Mouse (Mus musculus): Measurements from ENCODE around the gene Icam2. TPM values are rescaled to one million over a fixed set of nuclear protein-coding genes. Genes with fewer than 3 reads are reported as not detected.
"Not testable (repeated sequence)": the region's sequence is repeated elsewhere in the genome, so short reads cannot be mapped to it uniquely, and the experiment has no call there.

Gene Icam2
- polyA plus RNA-seq, 1 experiment from 2014 or later = 76.7 TPM

DNA sequence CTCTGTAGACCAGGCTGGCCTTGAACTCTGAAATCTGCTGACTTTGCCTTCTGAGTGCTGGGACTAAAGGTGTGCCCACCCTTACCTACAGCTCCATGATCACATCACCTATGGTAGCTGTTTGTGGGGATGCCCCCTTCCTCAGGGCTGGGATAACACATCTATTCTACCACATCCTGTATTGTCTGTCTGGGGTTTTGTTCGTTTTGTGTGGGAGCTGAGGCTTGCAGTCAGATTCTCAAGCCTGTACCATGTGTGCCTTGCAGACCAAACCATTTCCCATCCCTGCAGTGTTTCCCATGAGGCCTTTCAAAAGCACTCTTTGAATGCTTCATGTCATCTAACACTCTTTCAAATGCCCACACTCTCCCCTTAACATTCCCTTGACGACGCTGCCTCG is 35.9 kb downstream of the Icam2 start:
- no peaks in the 10 kb centered on the region for H3K36me3 ChIP-seq (ENCODE audit: insufficient read depth)
- no peaks in the 10 kb centered on the region for H3K27me3 ChIP-seq (ENCODE audit: insufficient read depth, low read length)
- H3K9ac ChIP-seq = no peak overlapping the region
- 38% methylated on average over 4 of the region's 4 CpGs for WGBS
- H3K4me2 ChIP-seq = no peak overlapping the region
- ATAC-seq (ENCODE audit: insufficient read depth) = no peak
- TF ChIP-seq CTCF (IDR thresholded peaks at IDR 0.05; ENCODE audit: low read depth) = no peak
- H3K4me1 ChIP-seq (ENCODE audit: insufficient read depth) = no peaks in the 10 kb centered on the region
- DNase-seq = no peak
- no peak overlapping the region for H3K4me3 ChIP-seq (ENCODE audit: low read depth, low read length)
- H3K27ac ChIP-seq (ENCODE audit: low read depth) = no peak overlapping the region
- no peaks in the 10 kb centered on the region for H3K9me3 ChIP-seq (ENCODE audit: low read depth, low read length)

DNA sequence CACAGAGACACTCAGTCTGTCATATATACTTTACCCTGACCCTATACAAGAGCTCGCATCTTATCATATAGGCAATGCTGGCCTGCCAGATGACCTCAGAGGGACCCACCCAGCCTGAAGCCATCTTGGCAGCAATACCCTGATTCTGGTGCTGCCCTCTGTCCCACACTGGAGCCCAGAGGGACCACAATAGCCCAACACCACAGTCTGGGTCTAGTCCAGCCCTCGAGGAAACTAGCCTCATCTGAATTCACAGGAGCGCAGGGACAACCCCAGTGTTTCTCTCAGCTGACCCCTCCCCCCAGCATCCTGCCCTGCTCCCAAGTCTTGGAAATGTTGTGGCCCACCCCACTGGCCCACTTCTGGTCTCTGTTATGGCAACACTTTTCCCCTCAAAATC is 36.6 kb downstream of the Icam2 start:
- Histone ChIP-seq H3K27ac (ENCODE audit: low read depth) (no peak overlapping the region), H3K9me3 (ENCODE audit: low read depth, low read length) (no peaks in the 10 kb centered on the region), H3K9ac (no peak overlapping the region), H3K4me3 (ENCODE audit: low read depth, low read length) (no peak overlapping the region), H3K36me3 (ENCODE audit: insufficient read depth) (no peaks in the 10 kb centered on the region), H3K27me3 (ENCODE audit: insufficient read depth, low read length) (no peaks in the 10 kb centered on the region), H3K4me1 (ENCODE audit: insufficient read depth) (no peaks in the 10 kb centered on the region), H3K4me2 (no peak overlapping the region)
- ATAC-seq (ENCODE audit: insufficient read depth) = no peak
- TF ChIP-seq CTCF (IDR thresholded peaks at IDR 0.05; ENCODE audit: low read depth) = no peak
- WGBS = 48% methylated on average over 3 of the region's 3 CpGs
- DNase-seq = no peak

DNA sequence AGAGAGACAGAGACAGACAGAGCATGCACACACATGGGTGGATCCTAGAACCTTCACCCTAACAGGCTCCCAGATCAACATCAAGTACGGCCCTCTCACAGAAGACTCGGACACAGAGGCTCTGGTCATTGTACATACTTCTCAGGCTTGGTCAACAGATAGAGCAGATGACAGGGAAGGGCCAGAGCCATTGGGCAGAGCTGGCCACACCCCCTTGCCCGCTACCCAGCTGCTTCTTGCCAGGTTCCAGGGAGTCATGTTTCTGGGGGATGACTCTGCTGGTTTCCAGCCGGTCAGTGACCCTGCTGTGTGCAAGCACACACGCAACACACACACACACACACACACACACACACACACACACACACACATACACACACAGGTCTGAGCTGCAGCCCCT is 37.0 kb downstream of the Icam2 start:
- H3K4me2 ChIP-seq = no peak overlapping the region
- no peaks in the 10 kb centered on the region for H3K4me1 ChIP-seq (ENCODE audit: insufficient read depth)
- H3K9ac ChIP-seq = no peak overlapping the region
- no peaks in the 10 kb centered on the region for H3K27me3 ChIP-seq (ENCODE audit: insufficient read depth, low read length)
- DNase-seq = no peak
- 38% methylated on average over 5 of the region's 5 CpGs for WGBS
- no peak for TF ChIP-seq CTCF (IDR thresholded peaks at IDR 0.05; ENCODE audit: low read depth)
- no peaks in the 10 kb centered on the region for H3K9me3 ChIP-seq (ENCODE audit: low read depth, low read length)
- no peak overlapping the region for H3K27ac ChIP-seq (ENCODE audit: low read depth)
- H3K36me3 ChIP-seq (ENCODE audit: insufficient read depth) = no peaks in the 10 kb centered on the region
- H3K4me3 ChIP-seq (ENCODE audit: low read depth, low read length) = no peak overlapping the region
- no peak; the same call in 1 of the 2 replicates for ATAC-seq (ENCODE audit: insufficient read depth)

DNA sequence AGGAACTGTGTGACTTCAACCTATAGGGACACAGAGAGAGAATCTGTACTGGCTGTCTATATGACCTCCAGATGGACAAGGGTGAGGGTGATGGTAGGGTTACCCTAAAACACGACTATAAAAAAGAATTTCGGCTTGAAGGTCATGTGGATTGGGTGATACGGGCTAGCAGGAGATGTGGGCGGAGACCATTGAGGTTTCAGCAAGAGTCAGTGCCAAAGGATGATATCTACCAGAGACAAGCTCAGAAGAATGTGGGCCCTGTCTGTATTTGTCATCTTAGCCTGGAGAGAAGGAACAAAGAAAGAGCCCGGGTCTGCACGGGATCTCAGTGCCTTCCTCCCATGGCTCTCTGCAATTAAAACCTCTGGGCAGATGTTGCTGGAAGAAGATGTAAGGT is 38.1 kb downstream of the Icam2 start:
- Histone ChIP-seq H3K9ac (no peak overlapping the region), H3K36me3 (ENCODE audit: insufficient read depth) (no peaks in the 10 kb centered on the region), H3K4me2 (no peak overlapping the region), H3K4me1 (ENCODE audit: insufficient read depth) (no peaks in the 10 kb centered on the region), H3K27ac (ENCODE audit: low read depth) (no peak overlapping the region), H3K4me3 (ENCODE audit: low read depth, low read length) (no peak overlapping the region), H3K27me3 (ENCODE audit: insufficient read depth, low read length) (no peaks in the 10 kb centered on the region), H3K9me3 (ENCODE audit: low read depth, low read length) (no peaks in the 10 kb centered on the region)
- WGBS = 74% methylated on average over 6 of the region's 6 CpGs
- no peak for ATAC-seq (ENCODE audit: insufficient read depth)
- no peak for DNase-seq
- no peak for TF ChIP-seq CTCF (IDR thresholded peaks at IDR 0.05; ENCODE audit: low read depth)

DNA sequence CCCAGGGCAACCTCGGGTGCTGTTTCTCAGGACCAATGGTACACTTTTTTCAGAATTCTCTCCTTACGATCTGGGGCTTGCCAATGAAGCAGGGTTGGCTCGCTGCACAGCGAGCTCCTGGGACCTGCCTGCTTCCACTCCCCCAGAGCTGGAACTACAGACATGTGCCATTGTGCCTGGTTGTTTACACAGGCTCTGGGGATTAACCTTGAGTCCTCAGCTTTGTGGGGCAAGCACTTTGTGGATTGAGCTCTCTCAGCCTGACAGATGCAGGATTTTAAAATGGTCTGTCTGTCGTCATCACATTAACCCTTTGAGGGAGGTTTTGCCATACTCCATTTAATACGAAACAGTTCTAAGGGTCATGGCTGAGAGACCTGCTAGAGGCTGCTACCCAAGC is 43.0 kb downstream of the Icam2 start:
- WGBS = 41% methylated on average over 6 of the region's 6 CpGs
- Histone ChIP-seq H3K9me3 (ENCODE audit: low read depth, low read length) (no peaks in the 10 kb centered on the region), H3K4me3 (ENCODE audit: low read depth, low read length) (no peak overlapping the region), H3K9ac (no peak overlapping the region), H3K4me2 (no peak overlapping the region), H3K36me3 (ENCODE audit: insufficient read depth) (no peaks in the 10 kb centered on the region), H3K27ac (ENCODE audit: low read depth) (no peak overlapping the region), H3K4me1 (ENCODE audit: insufficient read depth) (no peaks in the 10 kb centered on the region), H3K27me3 (ENCODE audit: insufficient read depth, low read length) (no peaks in the 10 kb centered on the region)
- TF ChIP-seq CTCF (IDR thresholded peaks at IDR 0.05; ENCODE audit: low read depth) = no peak
- no peak; the same call in 1 of the 2 replicates for ATAC-seq (ENCODE audit: insufficient read depth)
- peak; percentile 21 for DNase-seq

DNA sequence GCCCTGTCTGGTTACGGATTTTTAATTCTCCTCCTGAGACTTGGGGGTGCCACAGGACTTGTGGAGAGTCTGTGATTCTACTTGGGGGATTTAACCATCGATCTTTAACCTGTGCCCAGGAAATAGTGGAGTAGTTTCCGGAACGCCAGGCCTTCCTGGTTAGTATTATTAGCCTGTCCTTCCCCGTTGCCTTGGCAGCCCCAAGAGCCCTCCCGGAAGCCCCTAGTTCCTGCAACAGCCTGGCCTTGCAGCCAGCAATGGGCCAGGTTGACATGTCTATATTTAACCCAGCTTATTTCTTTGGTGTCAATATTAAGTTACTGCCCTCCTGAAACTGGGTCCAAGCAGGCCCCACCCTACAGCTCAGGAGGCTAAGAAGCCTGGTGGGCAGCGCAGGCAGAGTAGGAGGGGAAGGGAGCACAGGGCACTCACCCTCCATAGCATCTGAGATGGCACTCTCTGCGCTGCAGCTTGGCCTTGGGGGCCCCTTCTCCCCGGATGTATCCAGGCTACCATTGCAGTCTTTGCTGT is 46.8 kb downstream of the Icam2 start:
- DNase-seq (peak; percentile 20), ATAC-seq (ENCODE audit: insufficient read depth) (no peak)
- H3K27me3 ChIP-seq (ENCODE audit: insufficient read depth, low read length) = no peaks in the 10 kb centered on the region
- no peaks in the 10 kb centered on the region for H3K4me1 ChIP-seq (ENCODE audit: insufficient read depth)
- H3K27ac ChIP-seq (ENCODE audit: low read depth) = no peak overlapping the region
- no peak for TF ChIP-seq CTCF (IDR thresholded peaks at IDR 0.05; ENCODE audit: low read depth)
- no peak overlapping the region for H3K4me3 ChIP-seq (ENCODE audit: low read depth, low read length)
- no peak overlapping the region for H3K4me2 ChIP-seq
- H3K9ac ChIP-seq = no peak overlapping the region
- 75% methylated on average over 9 of the region's 9 CpGs for WGBS
- H3K36me3 ChIP-seq (ENCODE audit: insufficient read depth) = no peaks in the 10 kb centered on the region
- H3K9me3 ChIP-seq (ENCODE audit: low read depth, low read length) = no peaks in the 10 kb centered on the region

DNA sequence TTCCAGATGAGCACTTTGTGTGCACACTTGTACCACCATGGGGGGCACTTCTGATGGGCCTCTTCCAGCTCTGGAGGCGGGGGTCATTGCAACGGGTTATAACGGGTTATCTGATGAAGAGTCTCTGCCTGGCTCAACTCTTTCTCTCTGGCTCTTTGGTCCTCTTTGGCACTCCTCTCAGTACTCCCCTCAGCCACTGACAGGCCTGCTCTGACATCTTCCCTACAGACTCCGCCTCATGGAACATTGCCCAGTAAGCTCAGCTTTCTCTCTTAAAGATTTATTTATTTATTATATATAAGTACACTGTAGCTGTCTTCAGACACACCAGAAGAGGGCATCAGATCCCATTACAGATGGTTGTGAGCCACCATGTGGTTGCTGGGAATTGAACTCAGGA is 48.6 kb downstream of the Icam2 start:
- DNase-seq (peak; percentile 78), ATAC-seq (ENCODE audit: insufficient read depth) (0 out of 2 replicates have a peak, but pooled peaks have one; percentile 44)
- not testable (repeated sequence) for H3K4me1 ChIP-seq (ENCODE audit: insufficient read depth); H3K36me3 ChIP-seq (ENCODE audit: insufficient read depth); H3K9me3 ChIP-seq (ENCODE audit: low read depth, low read length); H3K27me3 ChIP-seq (ENCODE audit: insufficient read depth, low read length); H3K27ac ChIP-seq (ENCODE audit: low read depth); H3K4me2 ChIP-seq; H3K4me3 ChIP-seq (ENCODE audit: low read depth, low read length); H3K9ac ChIP-seq
- 75% methylated on average over 4 of the region's 4 CpGs for WGBS

DNA sequence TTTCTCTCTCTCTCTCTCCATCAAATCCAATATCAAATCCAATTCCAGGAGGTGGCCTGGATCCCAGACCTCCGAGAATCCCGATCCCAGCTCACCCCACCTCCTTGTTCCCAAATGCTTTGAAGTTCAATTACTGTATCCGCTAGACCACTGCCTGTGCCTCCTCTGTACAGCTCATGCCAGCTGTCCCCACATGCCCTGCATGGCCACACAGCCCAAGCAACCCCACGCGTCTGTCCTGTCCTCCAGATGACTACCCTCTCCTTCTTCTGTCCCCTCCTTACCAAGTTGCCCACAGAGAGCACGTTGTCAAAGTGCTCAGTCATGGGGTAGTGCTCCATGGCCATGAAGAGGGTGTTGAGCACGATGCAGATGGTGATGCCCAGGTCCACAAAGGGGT is 49.0 kb downstream of the Icam2 start:
- no peak for ATAC-seq (ENCODE audit: insufficient read depth)
- no peak for TF ChIP-seq CTCF (IDR thresholded peaks at IDR 0.05; ENCODE audit: low read depth)

More for the DNA sequence above, 49.0 kb downstream of the Icam2 start:
- no peaks in the 10 kb centered on the region for H3K36me3 ChIP-seq (ENCODE audit: insufficient read depth)
- H3K4me3 ChIP-seq (ENCODE audit: low read depth, low read length) = no peak overlapping the region
- H3K9me3 ChIP-seq (ENCODE audit: low read depth, low read length) = no peaks in the 10 kb centered on the region
- no peak for DNase-seq
- H3K4me1 ChIP-seq (ENCODE audit: insufficient read depth) = no peaks in the 10 kb centered on the region
- 74% methylated on average over 7 of the region's 7 CpGs for WGBS
- H3K9ac ChIP-seq = no peak overlapping the region
- H3K27ac ChIP-seq (ENCODE audit: low read depth) = no peak overlapping the region
- H3K27me3 ChIP-seq (ENCODE audit: insufficient read depth, low read length) = no peaks in the 10 kb centered on the region
- H3K4me2 ChIP-seq = no peak overlapping the region
